Mouse (Mus musculus): ENCODE measurements at regions not wholly inside any gene's neighbourhood (a gene's known extent, or its start where the extent isn't known, plus 50 kb on each side); places are given as distances from the start of the nearest gene placed in this dataset.

DNA sequence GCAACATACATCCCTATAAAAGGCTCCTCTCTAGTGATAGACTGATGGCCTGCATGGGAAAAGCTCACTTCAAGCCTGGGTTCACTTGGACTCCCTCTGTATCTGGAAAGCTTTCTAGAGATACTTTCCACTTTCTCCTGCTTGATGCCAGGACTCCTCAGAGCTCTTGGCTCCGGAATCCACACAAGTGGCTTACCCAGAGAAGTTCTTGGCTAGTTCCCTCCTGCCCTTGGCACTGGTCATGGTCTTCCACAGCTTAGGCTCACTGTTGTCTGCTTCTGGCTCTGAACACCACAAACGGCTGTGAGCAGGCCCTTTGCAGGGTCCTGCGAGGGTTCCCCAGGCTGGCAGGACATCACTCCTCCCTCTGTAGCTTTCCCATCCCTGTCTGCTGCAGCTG, 54.1 kb upstream of the Adgra1 start:
- H3K4me1 ChIP-seq (ENCODE audit: control insufficient read depth, insufficient read depth, low read length), result no peaks in the 10 kb centered on the region
- TF ChIP-seq CTCF (IDR thresholded peaks at IDR 0.05; ENCODE audit: insufficient read depth, low read depth, low read length), result no peak
- TF ChIP-seq POLR2A (IDR thresholded peaks at IDR 0.05; ENCODE audit: insufficient read depth, low read depth, low read length), result no peak
- H3K27ac ChIP-seq (ENCODE audit: insufficient read depth, low read depth, low read length), result no peak overlapping the region
- WGBS, result 73% methylated on average over 3 of the region's 3 CpGs
- no peak overlapping the region for H3K4me3 ChIP-seq (ENCODE audit: insufficient read depth, low read depth, low read length)

DNA sequence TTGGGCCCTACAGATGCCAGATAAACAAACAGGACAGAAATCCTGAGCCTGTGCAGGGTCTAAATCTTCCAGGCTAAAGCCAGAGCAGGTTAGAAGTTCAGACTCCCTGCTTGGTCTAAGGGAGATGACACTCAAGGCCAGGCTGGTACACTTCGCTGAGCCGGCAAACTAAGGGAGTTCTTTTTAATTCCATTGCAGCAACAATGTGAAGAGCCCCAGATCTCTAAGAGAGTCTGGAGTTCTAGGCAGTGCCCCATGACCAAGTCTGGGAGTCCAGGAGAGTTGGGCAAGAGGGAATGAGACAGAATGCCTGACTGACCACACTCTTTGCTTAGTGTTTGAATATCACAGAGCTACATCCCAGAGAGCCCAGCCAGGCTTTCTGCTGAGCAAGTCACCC, 52.5 kb upstream of the Adgra1 start:
- no peaks in the 10 kb centered on the region for H3K4me1 ChIP-seq (ENCODE audit: control insufficient read depth, insufficient read depth, low read length)
- H3K27ac ChIP-seq (ENCODE audit: insufficient read depth, low read depth, low read length), result no peak overlapping the region
- WGBS, result 92% methylated on average over 2 of the region's 2 CpGs
- TF ChIP-seq CTCF (IDR thresholded peaks at IDR 0.05; ENCODE audit: insufficient read depth, low read depth, low read length) (no peak), POLR2A (IDR thresholded peaks at IDR 0.05; ENCODE audit: insufficient read depth, low read depth, low read length) (no peak)
- H3K4me3 ChIP-seq (ENCODE audit: insufficient read depth, low read depth, low read length), result no peak overlapping the region

Measured in olfactory bulb, adult 2 months (tissue).